Mouse (Mus musculus): ENCODE results near the gene Rb1. TPM values are rescaled to one million over a fixed set of nuclear protein-coding genes. Genes with fewer than 3 reads are reported as not detected.

Rb1 gene
- polyA plus RNA-seq, 1 experiment: 2.7 TPM

- H3K27me3 ChIP-seq (ENCODE audit: control insufficient read depth, insufficient read depth, insufficient read length): no peaks in the 10 kb centered on the region
- no peaks in the 10 kb centered on the region for H3K79me3 ChIP-seq (ENCODE audit: low read depth)
- no peaks in the 10 kb centered on the region for H3K79me2 ChIP-seq (ENCODE audit: control insufficient read depth, insufficient read depth)
- no peak for TF ChIP-seq FOSL1 (IDR thresholded peaks at IDR 0.05; ENCODE audit: insufficient read depth, low read length, poor library complexity, severe bottlenecking)
- no peak for TF ChIP-seq CTCF (IDR thresholded peaks at IDR 0.05; ENCODE audit: control insufficient read depth, insufficient read depth, insufficient read length)
- no peak for TF ChIP-seq MAX (IDR thresholded peaks at IDR 0.05)
- no peak for TF ChIP-seq CEBPB (IDR thresholded peaks at IDR 0.05; ENCODE audit: low read depth)
- no peak for TF ChIP-seq MYOD1 (IDR thresholded peaks at IDR 0.05; ENCODE audit: control insufficient read depth, insufficient read length, low read depth)
- no peak for TF ChIP-seq MYOG (IDR thresholded peaks at IDR 0.05; ENCODE audit: control insufficient read depth, extremely low read depth, insufficient read length)
- no peak for TF ChIP-seq USF1 (IDR thresholded peaks at IDR 0.05; ENCODE audit: low read depth)
- no peak overlapping the region for H3ac ChIP-seq (ENCODE audit: control insufficient read depth, insufficient read length, low read depth)
- H3K36me3 ChIP-seq (ENCODE audit: control insufficient read depth, insufficient read depth): no peaks in the 10 kb centered on the region
- H3K4me3 ChIP-seq (ENCODE audit: insufficient read depth, poor library complexity, severe bottlenecking): no peak overlapping the region
Measured at GRCm38 (mm10) chr14:73345614-73346013, 20.0 kb upstream of the Rb1 start.

GRCm38 (mm10) chr14:73340051-73340755 lies 14.6 kb upstream of the Rb1 start:
- Histone ChIP-seq H3K27me3 (ENCODE audit: control insufficient read depth, insufficient read depth, insufficient read length) (no peaks in the 10 kb centered on the region), H3K79me2 (ENCODE audit: control insufficient read depth, insufficient read depth) (no peaks in the 10 kb centered on the region), H3K4me3 (ENCODE audit: insufficient read depth, poor library complexity, severe bottlenecking) (no peak overlapping the region), H3ac (ENCODE audit: control insufficient read depth, insufficient read length, low read depth) (no peak overlapping the region), H3K36me3 (ENCODE audit: control insufficient read depth, insufficient read depth) (no peaks in the 10 kb centered on the region), H3K79me3 (ENCODE audit: low read depth) (no peaks in the 10 kb centered on the region)
- TF ChIP-seq FOSL1 (IDR thresholded peaks at IDR 0.05; ENCODE audit: insufficient read depth, low read length, poor library complexity, severe bottlenecking) (no peak), MYOG (IDR thresholded peaks at IDR 0.05; ENCODE audit: control insufficient read depth, extremely low read depth, insufficient read length) (no peak), MYOD1 (IDR thresholded peaks at IDR 0.05; ENCODE audit: control insufficient read depth, insufficient read length, low read depth) (no peak), CEBPB (IDR thresholded peaks at IDR 0.05; ENCODE audit: low read depth) (no peak), CTCF (IDR thresholded peaks at IDR 0.05; ENCODE audit: control insufficient read depth, insufficient read depth, insufficient read length) (no peak), MAX (IDR thresholded peaks at IDR 0.05) (no peak), USF1 (IDR thresholded peaks at IDR 0.05; ENCODE audit: low read depth) (no peak)

- H3K79me2 ChIP-seq (ENCODE audit: control insufficient read depth, insufficient read depth): no peaks in the 10 kb centered on the region
- H3K79me3 ChIP-seq (ENCODE audit: low read depth): no peaks in the 10 kb centered on the region
- no peaks in the 10 kb centered on the region for H3K36me3 ChIP-seq (ENCODE audit: control insufficient read depth, insufficient read depth)
- H3ac ChIP-seq (ENCODE audit: control insufficient read depth, insufficient read length, low read depth): no peak overlapping the region
- H3K27me3 ChIP-seq (ENCODE audit: control insufficient read depth, insufficient read depth, insufficient read length): no peaks in the 10 kb centered on the region
- H3K4me3 ChIP-seq (ENCODE audit: insufficient read depth, poor library complexity, severe bottlenecking): no peak overlapping the region
- TF ChIP-seq MYOG (IDR thresholded peaks at IDR 0.05; ENCODE audit: control insufficient read depth, extremely low read depth, insufficient read length): no peak
- no peak for TF ChIP-seq FOSL1 (IDR thresholded peaks at IDR 0.05; ENCODE audit: insufficient read depth, low read length, poor library complexity, severe bottlenecking)
- no peak for TF ChIP-seq CEBPB (IDR thresholded peaks at IDR 0.05; ENCODE audit: low read depth)
- no peak for TF ChIP-seq CTCF (IDR thresholded peaks at IDR 0.05; ENCODE audit: control insufficient read depth, insufficient read depth, insufficient read length)
- no peak for TF ChIP-seq MYOD1 (IDR thresholded peaks at IDR 0.05; ENCODE audit: control insufficient read depth, insufficient read length, low read depth)
- no peak for TF ChIP-seq USF1 (IDR thresholded peaks at IDR 0.05; ENCODE audit: low read depth)
- TF ChIP-seq MAX (IDR thresholded peaks at IDR 0.05): no peak
Measured at GRCm38 (mm10) chr14:73339615-73340014, 14.0 kb upstream of the Rb1 start.

GRCm38 (mm10) chr14:73336316-73337080 lies 10.9 kb upstream of the Rb1 start:
- no peaks in the 10 kb centered on the region for H3K79me2 ChIP-seq (ENCODE audit: control insufficient read depth, insufficient read depth)
- H3K4me3 ChIP-seq (ENCODE audit: insufficient read depth, poor library complexity, severe bottlenecking): no peak overlapping the region
- TF ChIP-seq MYOD1 (IDR thresholded peaks at IDR 0.05; ENCODE audit: control insufficient read depth, insufficient read length, low read depth): no peak
- TF ChIP-seq USF1 (IDR thresholded peaks at IDR 0.05; ENCODE audit: low read depth): no peak
- no peak for TF ChIP-seq MAX (IDR thresholded peaks at IDR 0.05)
- TF ChIP-seq FOSL1 (IDR thresholded peaks at IDR 0.05; ENCODE audit: insufficient read depth, low read length, poor library complexity, severe bottlenecking): no peak
- no peak for TF ChIP-seq CTCF (IDR thresholded peaks at IDR 0.05; ENCODE audit: control insufficient read depth, insufficient read depth, insufficient read length)
- no peak for TF ChIP-seq MYOG (IDR thresholded peaks at IDR 0.05; ENCODE audit: control insufficient read depth, extremely low read depth, insufficient read length)
- TF ChIP-seq CEBPB (IDR thresholded peaks at IDR 0.05; ENCODE audit: low read depth): no peak
- no peaks in the 10 kb centered on the region for H3K36me3 ChIP-seq (ENCODE audit: control insufficient read depth, insufficient read depth)
- H3K27me3 ChIP-seq (ENCODE audit: control insufficient read depth, insufficient read depth, insufficient read length): no peaks in the 10 kb centered on the region
- H3ac ChIP-seq (ENCODE audit: control insufficient read depth, insufficient read length, low read depth): no peak overlapping the region
- no peaks in the 10 kb centered on the region for H3K79me3 ChIP-seq (ENCODE audit: low read depth)

- no peak for TF ChIP-seq CTCF (IDR thresholded peaks at IDR 0.05; ENCODE audit: control insufficient read depth, insufficient read depth, insufficient read length)
- TF ChIP-seq USF1 (IDR thresholded peaks at IDR 0.05; ENCODE audit: low read depth): no peak
- no peak for TF ChIP-seq MAX (IDR thresholded peaks at IDR 0.05)
- no peak for TF ChIP-seq MYOG (IDR thresholded peaks at IDR 0.05; ENCODE audit: control insufficient read depth, extremely low read depth, insufficient read length)
- TF ChIP-seq FOSL1 (IDR thresholded peaks at IDR 0.05; ENCODE audit: insufficient read depth, low read length, poor library complexity, severe bottlenecking): no peak
- no peak for TF ChIP-seq CEBPB (IDR thresholded peaks at IDR 0.05; ENCODE audit: low read depth)
- TF ChIP-seq MYOD1 (IDR thresholded peaks at IDR 0.05; ENCODE audit: control insufficient read depth, insufficient read length, low read depth): no peak
- H3K79me3 ChIP-seq (ENCODE audit: low read depth): no peaks in the 10 kb centered on the region
- no peak overlapping the region for H3ac ChIP-seq (ENCODE audit: control insufficient read depth, insufficient read length, low read depth)
- no peak overlapping the region for H3K4me3 ChIP-seq (ENCODE audit: insufficient read depth, poor library complexity, severe bottlenecking)
- no peaks in the 10 kb centered on the region for H3K27me3 ChIP-seq (ENCODE audit: control insufficient read depth, insufficient read depth, insufficient read length)
- H3K36me3 ChIP-seq (ENCODE audit: control insufficient read depth, insufficient read depth): no peaks in the 10 kb centered on the region
- no peaks in the 10 kb centered on the region for H3K79me2 ChIP-seq (ENCODE audit: control insufficient read depth, insufficient read depth)
Measured at GRCm38 (mm10) chr14:73334926-73335805, 9.5 kb upstream of the Rb1 start.

All from C2C12 (cell line).